Mouse (Mus musculus): ENCODE data around the gene Myo15b. TPM values are rescaled to one million over a fixed set of nuclear protein-coding genes. Genes with fewer than 3 reads are reported as not detected.
A peak's percentile ranks its signal among the peaks of the same experiment; 100 is the strongest.

Myo15b gene
- under 1 TPM; 0.20 TPM for total RNA-seq (2021)
- long read RNA-seq, experiment 1 = 0 reads
- long read RNA-seq, experiment 2 = 0 reads

DNA sequence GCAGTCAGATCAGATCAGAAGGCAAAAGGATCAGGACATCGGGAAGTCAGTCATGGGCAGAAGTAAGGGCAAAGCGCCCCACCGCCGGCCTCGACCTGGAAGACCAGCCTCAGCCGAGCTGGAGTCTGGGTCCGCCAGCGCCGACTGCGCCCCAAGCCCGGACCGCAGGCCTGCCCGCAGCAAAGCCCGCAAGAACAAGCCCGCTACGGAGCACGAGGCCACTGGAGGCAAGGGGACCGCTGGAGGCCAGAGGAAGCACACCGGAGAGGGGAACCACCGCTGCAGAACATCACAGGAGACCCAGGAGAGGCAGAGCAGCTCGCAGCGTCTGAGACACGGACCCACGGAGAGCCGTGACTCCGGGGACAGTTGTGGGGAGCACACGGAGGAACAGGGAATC, at the start of gene Myo15b:
TSS of gene Myo15b (plus strand) at position 53 of the 400 bp plus-strand sequence.
- DNase-seq = no peak

DNA sequence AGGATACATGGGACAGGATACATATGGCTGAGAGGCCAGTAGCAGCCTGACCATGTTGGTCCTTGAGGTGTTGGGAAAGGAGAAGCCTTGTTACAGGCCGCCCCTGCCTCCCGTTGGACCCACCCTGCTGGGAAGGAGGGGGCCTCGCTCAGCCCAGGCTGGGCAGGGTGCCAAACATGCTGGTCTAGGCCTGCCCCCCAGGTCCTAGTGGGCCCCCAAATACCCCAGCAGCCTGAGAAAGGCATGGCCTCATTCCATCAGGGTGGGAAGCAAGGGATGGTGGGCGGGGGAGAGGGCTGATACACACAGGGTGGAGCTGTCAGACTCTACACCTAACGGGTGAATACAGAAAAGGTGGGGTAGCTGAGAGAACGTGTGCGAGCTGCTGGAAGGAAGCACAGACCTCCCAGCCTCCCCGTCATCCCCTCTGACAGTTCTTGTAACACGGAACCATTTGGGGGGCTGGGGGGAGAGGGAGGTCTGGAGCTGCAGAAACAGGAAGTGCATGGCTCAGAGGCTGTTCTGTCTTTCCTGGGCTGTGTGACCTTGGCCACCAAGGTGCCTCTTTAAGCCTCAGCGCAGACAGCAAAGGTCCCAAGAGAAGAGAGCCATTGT, 49.4 kb upstream of the Myo15b start:
- DNase-seq = peak; percentile 55 to 70

DNA sequence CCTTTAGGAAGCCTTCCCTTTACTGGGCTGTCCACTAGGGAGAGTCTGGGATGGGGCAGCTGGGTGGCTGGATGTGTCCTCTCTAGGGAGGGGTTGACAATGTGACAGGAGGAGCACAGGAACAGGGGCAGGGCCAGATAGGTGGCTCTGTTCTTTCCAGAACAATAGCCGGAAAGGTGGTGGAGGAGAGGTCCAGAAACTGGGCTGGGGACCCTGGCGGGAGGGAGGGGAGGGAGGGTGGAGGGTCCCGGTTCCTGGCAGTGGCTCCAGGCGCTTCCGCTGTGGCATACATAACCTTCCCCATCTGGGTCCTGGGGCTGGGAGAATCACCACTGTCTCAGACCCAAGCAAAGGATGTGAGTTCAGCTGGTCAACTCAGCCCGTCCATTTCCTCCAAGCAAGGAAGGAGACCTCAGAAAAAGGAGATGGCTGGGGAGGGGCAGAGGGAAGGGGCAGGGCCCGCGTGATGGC, 48.9 kb upstream of the Myo15b start:
- peak; percentile 61 to 68 for DNase-seq

DNA sequence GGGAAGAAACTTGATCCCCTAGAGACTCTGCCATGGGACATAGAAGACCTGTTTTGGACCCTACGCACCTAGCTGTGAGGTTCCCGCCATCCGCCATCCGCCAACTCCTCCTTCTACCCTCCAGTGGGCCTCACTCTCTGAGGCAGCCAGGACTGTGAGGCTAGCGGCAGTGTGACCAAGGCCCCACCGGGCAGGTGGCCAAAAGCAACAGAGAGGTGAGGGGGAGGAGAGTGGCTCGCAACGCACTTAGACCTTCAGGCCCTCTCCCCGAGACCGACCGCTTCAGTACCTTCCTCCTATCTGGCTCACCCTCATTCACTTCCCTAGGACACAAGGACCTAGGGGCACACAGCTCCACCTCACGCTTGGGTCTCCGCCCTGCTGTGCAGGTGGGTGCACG, 47.8 kb upstream of the Myo15b start:
- DNase-seq = peak; percentile 87 to 89

DNA sequence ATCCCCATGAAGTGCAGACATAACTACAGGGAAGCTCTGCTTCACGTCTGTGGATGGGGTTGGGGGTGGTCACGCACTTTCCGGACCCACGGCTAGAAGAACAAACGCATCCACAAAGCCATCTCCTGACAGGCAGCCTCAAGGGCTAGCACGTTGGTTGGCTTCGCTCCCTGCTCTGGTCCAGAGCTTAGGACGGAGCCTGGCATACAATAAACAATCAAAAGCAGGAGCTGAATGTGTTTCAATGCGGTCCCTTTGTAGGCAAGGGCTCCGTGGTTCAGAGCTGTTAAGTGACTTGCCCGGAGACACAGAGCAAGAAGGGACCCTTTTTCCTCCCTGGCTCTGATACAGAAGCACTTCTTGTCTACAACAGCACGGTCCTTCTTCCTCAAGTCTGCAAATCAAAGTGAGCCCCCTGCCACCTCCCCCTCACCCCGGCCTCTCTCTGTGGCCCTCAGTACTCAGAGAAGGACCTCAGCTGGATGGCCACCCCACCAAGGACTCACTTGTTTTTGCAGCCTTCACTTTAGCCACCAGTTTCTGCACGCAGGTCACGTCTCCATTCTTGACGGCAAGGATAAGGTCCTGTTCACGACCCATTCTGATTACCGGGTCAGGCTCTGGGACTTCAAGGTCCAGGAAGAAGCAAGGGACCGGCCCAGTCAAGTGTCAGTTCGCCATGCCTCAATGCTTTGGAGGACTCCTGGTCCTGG, 46.7 kb upstream of the Myo15b start:
- no peak for DNase-seq

DNA sequence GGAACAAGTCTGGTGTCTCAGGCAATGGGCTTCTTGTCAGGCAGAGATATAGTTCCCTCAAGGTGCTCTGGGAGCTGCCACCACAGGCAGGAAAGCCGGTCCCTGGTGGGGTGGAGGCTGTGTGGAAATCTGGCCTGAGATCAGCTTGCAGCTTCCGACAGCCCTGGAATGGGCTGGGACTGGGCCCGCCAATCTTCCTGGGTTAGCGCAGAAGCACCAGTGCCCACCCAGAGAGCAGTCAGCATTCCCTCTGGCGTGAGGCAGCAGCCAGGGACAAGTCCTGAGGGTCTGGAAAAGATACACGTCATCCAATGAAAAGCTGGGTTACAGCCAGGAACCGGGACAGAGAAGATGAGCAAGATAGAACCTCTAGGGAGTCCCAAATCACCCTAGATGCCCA, 46.1 kb upstream of the Myo15b start:
- DNase-seq = peak; percentile 68 to 77

DNA sequence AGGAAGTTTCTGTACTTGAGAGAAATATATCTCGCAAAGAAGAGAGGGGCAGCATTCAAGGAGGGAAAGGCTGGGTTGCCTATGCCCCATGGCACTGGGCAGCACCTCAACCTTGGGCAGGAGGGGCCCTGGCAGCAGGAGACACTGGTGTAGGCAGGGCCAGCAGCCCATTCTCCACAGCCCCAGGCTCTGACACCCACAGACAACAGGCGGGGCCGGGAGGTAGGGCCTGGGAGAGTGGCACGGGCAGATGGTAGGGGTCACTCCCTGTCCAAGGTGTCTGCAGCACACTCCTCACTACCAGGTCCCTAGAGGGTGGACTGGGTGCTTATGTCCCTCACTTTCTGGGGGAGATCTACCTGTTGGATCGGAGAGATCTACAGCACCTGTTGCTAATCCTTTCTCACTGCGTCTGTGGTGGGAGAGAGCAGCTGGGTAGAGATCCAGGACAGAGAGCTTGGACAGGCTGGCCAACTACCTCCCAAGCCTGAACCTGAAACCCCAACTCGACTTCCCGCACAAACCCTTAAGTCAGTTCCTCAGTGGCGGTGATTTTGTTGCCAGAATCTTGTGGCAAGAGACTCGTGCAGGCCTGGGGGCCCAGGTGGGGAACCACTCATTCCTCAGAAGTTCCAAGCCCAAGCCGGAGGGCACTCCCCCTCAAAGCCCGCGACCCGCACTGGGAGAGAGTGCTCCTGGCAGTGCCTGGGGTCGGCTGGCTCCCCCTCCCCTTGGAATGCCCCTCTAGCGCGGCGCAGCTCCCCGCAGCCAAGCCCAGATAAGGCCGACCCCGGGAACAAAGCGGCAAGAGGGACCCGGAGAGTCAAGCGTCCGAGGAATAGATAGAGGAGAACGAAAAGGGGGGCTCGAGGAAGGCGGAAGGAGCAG, 45.4 kb upstream of the Myo15b start:
- DNase-seq = peak; percentile 59 to 67

DNA sequence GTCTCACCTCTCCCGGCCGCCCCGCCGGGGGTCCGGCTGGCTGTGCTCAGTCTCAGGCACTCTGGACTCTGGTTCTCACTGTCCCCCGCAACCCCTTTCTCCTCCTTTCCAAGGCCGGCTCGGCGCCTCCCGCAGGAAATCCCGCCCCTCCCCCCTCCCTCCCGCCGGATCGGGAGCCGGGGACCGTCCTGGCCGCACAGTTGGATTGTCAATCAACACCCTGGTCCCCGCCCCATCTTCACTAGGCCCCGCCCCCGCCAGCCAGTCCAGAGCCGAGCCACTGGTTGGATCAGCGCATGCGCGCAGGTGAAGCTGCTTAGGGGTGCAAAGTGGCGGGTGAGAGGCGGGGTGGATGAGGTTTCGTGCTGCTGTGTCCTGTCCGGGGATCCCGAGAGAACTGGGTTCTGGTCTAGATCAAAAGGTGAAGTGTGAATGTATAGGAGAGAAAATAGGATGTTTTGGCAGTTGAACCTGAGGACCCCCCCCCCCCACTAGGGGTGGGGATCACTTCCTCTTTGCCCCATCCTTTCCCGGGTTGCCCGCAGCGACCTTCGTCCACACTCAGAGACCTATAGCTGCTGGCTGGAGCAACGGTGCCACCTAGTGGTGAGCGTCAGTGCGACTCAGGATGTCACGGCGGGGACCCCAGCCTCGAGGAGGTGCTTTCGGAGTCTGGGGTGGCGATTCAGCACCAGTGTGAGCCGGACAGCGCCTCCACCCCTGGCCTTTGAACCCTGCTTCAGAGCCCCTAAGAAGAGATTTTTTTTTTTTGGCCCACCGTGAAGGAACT, 44.5 kb upstream of the Myo15b start, which contains the start of gene Caskin2:
TSS of gene Caskin2 (minus strand) at position 133 of the 790 bp plus-strand sequence.
- peak; percentile 98 to 99 for DNase-seq

DNA sequence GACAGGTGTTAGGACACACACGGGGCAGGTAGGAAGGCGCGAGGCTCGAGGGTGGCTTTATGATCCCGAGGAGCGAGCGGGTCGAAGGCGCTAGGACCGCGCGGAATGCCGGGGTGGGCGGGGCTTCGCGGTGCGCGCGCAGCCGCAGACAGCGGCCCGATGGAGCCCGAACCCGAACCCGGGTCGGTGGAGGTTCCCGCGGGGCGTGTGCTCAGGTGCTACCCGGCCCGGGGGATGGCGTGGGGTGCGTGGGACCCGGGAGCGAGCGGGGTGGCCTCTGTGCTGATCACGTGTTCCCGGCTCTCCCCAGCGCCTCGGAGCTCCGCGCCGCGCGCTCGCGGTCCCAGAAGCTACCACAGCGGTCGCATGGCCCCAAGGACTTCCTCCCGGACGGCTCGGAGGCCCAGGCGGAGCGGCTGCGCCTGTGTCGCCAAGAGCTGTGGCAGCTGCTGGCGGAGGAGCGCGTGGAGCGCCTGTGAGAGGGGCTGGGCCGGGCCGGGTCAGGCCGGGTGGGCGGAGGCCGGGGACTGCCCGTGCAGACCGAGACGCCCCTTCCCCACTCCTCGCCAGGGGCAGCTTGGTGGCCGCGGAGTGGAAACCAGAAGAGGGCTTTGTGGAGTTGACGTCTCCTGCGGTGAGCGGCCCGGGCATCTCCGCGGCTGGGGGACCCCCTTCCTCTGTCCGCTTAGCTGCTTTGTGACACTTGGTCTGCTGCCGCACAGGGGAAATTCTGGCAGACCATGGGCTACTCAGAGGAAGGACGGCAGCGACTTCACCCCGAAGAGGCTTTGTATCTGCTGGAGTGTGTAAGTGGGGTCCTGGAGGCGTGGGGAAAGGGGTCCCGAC, 43.4 kb upstream of the Myo15b start, which contains the start of gene Tsen54:
TSS of gene Tsen54 (plus strand) at position 120 of the 846 bp plus-strand sequence.
- DNase-seq = peak; percentile 91 to 93

DNA sequence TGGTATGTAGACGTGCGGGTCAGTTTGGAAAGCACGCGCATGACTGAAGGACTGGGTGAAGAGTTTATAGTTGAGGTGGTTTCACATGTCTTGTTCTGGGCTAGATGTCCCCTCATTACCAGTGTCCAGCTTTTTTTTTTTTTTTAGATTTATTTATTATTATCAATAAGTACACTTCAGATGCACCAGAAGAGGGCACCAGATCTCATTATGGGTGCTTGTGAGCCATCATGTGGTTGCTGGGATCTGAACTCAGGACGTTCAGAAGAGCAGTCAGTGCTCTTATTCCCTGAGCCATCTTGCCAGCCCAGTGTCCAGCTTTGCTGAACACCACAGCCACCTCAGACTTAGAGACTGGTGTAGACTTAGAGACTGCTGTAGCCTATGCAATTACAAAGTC, 40.9 kb upstream of the Myo15b start:
- no peak for DNase-seq

DNA sequence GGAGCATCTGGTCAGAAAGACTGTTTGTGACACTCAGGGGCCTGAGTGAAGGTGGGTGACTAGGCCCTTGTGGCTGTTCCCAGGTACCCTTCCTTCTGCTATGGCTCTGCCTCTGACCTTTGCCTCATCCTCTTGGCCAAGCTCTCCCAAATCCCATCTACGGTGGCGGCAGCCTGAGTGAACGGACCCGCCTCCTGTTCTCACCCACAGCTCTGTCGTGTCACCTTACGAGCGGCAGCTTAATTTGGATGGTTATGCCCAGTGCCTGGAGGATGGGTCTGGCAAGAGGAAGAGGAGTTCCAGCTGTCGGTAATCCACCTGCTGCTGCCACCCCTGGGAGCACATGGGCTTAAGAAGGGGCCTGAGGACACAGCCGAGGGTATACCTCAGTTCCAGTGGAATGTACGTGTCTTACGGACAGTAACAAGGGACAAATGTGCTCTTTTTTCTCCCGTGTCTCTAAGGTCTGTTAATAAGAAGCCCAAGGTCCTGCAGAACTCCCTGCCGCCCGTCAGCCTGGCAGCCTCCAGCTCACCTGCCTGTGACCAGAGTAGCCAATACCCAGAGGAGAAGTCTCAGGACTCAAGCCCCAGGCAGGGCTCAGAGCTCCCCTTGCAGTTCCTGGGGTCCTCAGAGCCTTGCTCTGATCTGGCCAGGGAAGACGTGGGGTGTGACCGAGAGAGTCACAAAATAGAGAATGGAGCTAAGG, 38.1 kb upstream of the Myo15b start:
- no peak for DNase-seq

DNA sequence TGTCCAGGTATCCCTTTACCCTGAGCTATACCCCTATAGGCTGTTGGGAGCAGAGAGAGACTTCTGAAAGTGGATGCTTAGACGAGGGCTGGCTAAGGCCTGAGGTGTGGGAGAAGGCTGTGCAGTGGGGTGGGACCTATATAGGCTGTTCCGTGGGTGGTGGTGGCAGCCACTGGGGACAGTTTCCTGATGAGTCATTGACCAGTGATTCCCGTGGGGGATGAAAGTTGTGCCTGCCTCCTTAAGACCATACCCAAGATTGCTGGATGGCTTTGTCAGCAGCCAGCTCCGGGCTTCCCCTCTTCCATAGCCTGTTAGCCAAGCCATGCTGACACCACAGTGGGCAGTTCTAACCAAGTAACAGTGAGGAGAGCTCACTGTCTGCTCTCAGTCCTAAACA, 37.2 kb upstream of the Myo15b start:
- DNase-seq = no peak

DNA sequence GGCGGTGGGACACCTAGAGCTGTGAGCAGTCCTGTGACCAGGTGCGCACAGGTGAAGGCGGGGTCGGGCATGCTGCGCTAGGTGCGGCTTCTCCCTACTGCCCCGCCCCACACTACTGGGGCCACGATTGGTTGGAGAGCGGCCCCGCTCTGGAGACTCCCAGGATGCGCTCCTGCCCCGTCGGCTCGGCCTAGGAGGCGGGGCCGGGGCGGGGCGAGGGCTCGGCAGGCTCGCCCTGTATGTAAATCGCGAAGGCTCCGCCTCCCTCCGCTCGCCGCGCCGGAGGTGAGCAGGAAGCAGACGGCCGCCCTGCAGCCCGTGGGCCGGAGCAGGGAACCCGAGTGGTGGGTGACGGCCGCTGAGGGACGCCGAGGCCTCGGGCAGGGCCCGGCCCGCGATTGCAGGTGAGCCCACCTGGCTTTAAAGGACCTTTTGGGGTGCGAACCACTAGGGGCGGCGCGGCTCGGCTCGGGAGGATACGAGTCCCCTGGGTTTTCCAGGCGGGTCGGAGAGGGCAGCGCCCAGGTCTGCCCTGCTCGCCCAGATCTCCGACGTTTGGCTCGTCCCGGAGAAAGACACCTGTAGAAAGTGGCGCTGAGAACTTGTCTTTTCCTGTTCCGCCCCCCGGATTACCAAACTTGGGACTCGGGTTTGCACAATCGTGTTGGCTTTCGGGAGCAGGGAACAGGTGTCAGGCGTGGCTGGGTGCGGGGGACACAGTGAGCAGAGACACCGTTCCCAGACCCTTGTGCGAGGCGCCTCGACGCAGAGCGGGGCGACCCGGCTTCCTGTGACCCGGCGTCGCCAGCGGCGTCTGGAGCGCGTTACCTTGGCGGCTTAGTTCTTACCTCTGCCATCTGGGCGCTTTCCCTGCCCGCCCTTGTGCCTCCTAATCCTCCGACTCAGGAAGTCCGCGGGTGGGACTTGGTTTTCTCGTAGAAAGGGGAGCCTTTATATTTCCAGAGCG, 34.1 kb upstream of the Myo15b start, which contains the start of gene Llgl2:
TSS of gene Llgl2 (plus strand) at position 276 of the 967 bp plus-strand sequence.
- DNase-seq = peak; percentile 94 to 98

DNA sequence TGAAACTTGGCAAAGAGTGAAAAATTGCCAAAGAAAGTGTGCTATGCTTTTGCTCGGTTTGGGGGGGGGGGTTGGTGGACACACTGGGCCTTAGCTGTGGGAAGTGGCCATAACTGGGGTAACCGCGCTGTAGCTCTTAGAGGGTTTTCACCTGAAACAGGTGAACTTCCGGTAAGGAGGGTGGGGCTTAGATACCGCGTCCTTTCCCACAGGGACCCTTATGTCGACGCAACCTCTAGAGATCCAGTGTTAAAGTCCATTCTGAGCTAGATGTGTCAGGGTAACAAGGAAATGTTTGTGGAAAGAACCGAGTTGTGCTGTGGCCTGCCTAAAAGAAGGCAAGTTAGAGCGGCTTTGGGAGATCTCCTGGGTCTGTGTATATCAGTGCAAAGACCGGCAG, 33.4 kb upstream of the Myo15b start:
- no peak for DNase-seq

DNA sequence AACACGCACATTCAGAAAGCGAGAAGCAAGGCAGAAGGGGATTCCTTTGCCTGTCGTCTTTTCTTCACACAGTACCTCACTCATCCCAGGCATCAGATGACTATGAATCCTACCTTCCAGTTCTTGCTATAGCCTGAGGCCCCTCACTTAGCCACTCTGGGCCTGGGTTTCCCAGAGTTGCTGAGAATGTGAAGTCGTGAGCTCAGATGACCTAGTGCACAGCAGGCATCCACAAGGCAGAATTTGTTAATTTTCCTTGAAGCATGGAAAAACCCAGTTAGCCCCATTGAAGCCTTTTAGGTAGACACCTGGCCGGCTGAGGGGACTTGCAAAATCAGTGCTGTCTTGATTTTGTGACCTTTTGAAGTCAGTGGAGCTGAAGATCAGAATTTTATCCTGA, 31.7 kb upstream of the Myo15b start:
- DNase-seq = no peak

DNA sequence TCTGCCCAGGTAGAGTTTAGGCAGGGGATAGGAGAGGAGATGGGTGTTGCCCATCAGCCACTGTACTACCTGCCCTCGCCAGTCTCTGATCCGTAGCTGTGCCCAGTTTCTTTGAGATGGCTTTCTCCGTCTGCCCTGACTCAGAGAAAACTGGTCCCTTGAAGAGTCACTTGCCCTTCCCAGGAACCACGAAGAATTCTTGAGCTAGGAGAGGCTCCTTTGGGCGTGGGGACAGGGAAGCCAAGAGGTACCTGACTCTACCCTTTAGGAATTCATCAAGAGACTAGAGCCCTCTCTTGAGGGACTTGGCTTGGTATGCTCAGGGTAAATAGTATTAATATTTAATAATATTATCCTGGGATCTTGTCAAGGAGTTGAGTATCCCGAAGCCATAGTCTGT, 30.6 kb upstream of the Myo15b start:
- no peak for DNase-seq

DNA sequence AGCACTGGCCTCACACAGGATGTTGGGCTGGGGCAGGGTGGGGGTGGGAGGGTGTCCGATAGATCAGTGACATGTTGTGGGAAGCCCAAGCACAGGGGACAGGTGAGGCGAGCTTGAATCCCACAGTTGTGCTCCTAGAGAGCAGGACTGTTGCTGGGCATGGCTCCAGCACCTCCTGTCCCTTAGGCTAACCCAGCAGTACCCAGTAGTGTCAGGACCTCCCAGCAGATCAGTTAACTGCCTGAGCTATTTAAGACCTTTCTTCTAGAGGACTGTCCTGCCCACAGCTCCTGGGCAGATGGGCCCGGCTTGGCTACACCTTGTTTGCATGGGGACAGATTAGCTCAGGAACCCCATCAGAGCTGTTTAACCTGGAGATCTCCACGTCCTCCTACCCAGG, 29.2 kb upstream of the Myo15b start:
- no peak for DNase-seq

DNA sequence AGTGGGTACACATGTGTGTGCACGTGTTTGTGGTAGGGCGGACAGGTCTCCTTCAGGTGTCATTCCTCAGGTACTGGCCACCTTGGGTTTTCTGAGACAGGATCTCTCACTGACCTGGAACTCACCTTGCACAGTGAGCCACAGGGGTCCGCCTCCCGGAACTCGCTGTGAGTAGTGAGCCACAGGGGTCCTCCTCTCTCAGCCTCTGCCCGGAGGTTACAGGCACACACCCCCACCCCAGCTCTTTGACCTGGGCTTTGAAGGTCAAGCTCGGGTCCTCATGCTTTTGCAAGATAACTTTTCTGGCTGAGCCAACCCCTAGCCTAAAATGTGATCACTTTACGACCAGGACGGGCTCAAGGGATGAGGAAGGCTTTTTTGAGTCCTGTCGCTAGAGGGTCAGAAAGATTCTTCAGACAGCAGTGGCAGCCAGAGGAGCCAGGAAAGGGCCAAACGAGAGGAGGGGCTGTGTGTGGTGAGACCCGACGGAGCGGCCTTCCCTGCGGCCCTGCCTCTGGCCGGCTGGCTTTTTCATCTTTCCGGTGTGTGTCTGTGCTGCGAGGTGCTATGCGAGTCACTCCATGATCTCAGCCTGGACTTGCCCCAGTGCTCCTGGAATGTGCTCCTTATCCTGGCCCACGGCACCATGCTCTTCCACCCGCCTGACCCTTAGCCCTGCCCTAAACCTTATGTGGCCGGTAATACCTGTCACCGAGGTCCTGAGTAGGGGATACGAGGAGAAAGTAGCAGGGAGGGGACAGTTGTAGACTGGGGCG, 27.5 kb upstream of the Myo15b start:
- DNase-seq = no peak
